ENCODE assay signal across 9 mouse cellular contexts in genomic region chr13:20231837-20232728, GRCm38 (mm10).
DNase-seq lines count a peak whose midpoint lies in the region; ATAC-seq lines count a peak whose summit lies in the region.
"Had no signal": no experiment of that assay in that cellular context is flagged by ENCODE, and none has a peak within 500 bp of the region (broad histone marks: within the 10 kb centered on the region; RNA-seq: fewer than 3 reads in every experiment).

No protein-coding gene starts in this region.

- no peaks in the 10 kb centered on the region for H3K9me3 ChIP-seq in hindbrain, embryonic 11.5 days (ENCODE audit: control insufficient read depth, low read length)
- H3K9me3 ChIP-seq: limb, embryonic 13.5 days had no signal

- H3K36me3 ChIP-seq in hindbrain, embryonic 11.5 days (ENCODE audit: control insufficient read depth, insufficient read depth, low read length), result no peaks in the 10 kb centered on the region
- H3K36me3 ChIP-seq: limb, embryonic 13.5 days had no signal

- no peaks in the 10 kb centered on the region for H3K4me1 ChIP-seq in hindbrain, embryonic 11.5 days (replicated peaks; ENCODE audit: control insufficient read depth, insufficient read depth, low read length)
- H3K4me1 ChIP-seq: limb, embryonic 13.5 days had no signal

- 68% methylated on average over 11 of the region's 11 CpGs for WGBS in hindbrain, embryonic 11.5 days

- H3K27ac ChIP-seq in hindbrain, embryonic 11.5 days (ENCODE audit: low read depth, low read length), result no peak overlapping the region
- H3K27ac ChIP-seq: limb, embryonic 13.5 days had no signal

- no peak overlapping the region for H3K4me3 ChIP-seq in hindbrain, embryonic 11.5 days (ENCODE audit: low read depth, low read length)
- H3K4me3 ChIP-seq: limb, embryonic 13.5 days had no signal

- no peak overlapping the region for H3K4me2 ChIP-seq in hindbrain, embryonic 11.5 days (replicated peaks; ENCODE audit: low read depth, low read length)
- H3K4me2 ChIP-seq: limb, embryonic 13.5 days had no signal

- ATAC-seq in hindbrain, embryonic 11.5 days (ENCODE audit: low FRiP score), result peak; percentile 76; the same call in 1 of the 2 replicates

- no peak overlapping the region for H3K9ac ChIP-seq in hindbrain, embryonic 11.5 days (ENCODE audit: low read depth, low read length)
- H3K9ac ChIP-seq: limb, embryonic 13.5 days had no signal

- DNase-seq in cerebellum, postnatal 36 days, result peak; percentile 17
- no peak for DNase-seq in cerebellum, adult 9-10 months
- peak; percentile 34 for DNase-seq in MEL-GATA-1-ER (ENCODE audit: extremely low read depth, low read depth)
- DNase-seq in gastrocnemius, adult 18-20 months (ENCODE audit: low spot score), result peak; percentile 46
- DNase-seq in hindbrain, embryonic 11.5 days (ENCODE audit: low spot score), result peak; percentile 45
- peak; percentile 68 for DNase-seq in layer of hippocampus, adult 9-11 months
- peak; percentile 9 for DNase-seq in ovary, postnatal 10 days (ENCODE audit: low spot score)
- DNase-seq in thymus, postnatal 10 days (ENCODE audit: low spot score in 2 of 2), result no peak

- H3K27me3 ChIP-seq in hindbrain, embryonic 11.5 days (ENCODE audit: control insufficient read depth, insufficient read depth, low read length), result no peaks in the 10 kb centered on the region
- H3K27me3 ChIP-seq: limb, embryonic 13.5 days had no signal

Comparison
In these comparisons a context has a peak if more than half of its experiments do, and no peak if none do; other contexts are left out.
1. DNase-seq: peak in cerebellum, postnatal 36 days (2 of 2), MEL-GATA-1-ER (single experiment), gastrocnemius, adult 18-20 months (single experiment), hindbrain, embryonic 11.5 days (single experiment), layer of hippocampus, adult 9-11 months (single experiment) and ovary, postnatal 10 days (single experiment); none in cerebellum, adult 9-10 months (single experiment) and thymus, postnatal 10 days (0 of 2).